Mouse (Mus musculus) liver, embryonic 11.5 days (tissue): Measurements from ENCODE around the gene Tet3. TPM values are rescaled to one million over a fixed set of nuclear protein-coding genes. Genes with fewer than 3 reads are reported as not detected.

Experiments used
- ATAC-seq: fragments of 200-750 bp; cut with Nextera tagmentation; replicated peaks from 2 replicates; pipeline ENCODE4 v1.8.0; 2017; ENCODE audit warnings: moderate number of reproducible peaks, mild to moderate bottlenecking, moderate TSS enrichment, moderate library complexity; ENCODE audit not compliant: low FRiP score
- DNase-seq: peaks from one replicate; pipeline ENCODE4 v3.0.0-alpha.2; 2017; ENCODE audit warnings: low spot score
- H3K27ac ChIP-seq: fragments of 300-500 bp; sonication (generic); 2 replicates; pipeline ENCODE4 v1.5.1; 2014; ENCODE audit warnings: mild to moderate bottlenecking, low read depth, low read length, control low read depth
- H3K27me3 ChIP-seq: fragments of 300-500 bp; sonication (generic); replicated peaks from 2 replicates; pipeline ENCODE4 v1.6.1; 2014; ENCODE audit warnings: low read length, mixed read lengths; ENCODE audit not compliant: control insufficient read depth, insufficient read depth
- H3K36me3 ChIP-seq: fragments of 300-500 bp; sonication (generic); 2 replicates; pipeline ENCODE4 v1.6.1; 2014; ENCODE audit warnings: mild to moderate bottlenecking, low read length, moderate library complexity, mixed read lengths; ENCODE audit not compliant: control insufficient read depth, insufficient read depth
- H3K4me1 ChIP-seq: fragments of 300-500 bp; sonication (generic); replicated peaks from 2 replicates; pipeline ENCODE4 v1.6.1; 2014; ENCODE audit warnings: low read length, mixed read lengths; ENCODE audit not compliant: control insufficient read depth, insufficient read depth
- H3K4me2 ChIP-seq: fragments of 300-500 bp; sonication (generic); 2 replicates; pipeline ENCODE4 v1.6.1; 2014; ENCODE audit warnings: mild to moderate bottlenecking, control low read depth, moderate library complexity
- H3K4me3 ChIP-seq: fragments of 300-500 bp; sonication (generic); 2 replicates; pipeline ENCODE4 v1.5.1; 2014; ENCODE audit warnings: low read depth, low read length, control low read depth
- H3K9ac ChIP-seq: fragments of 300-500 bp; sonication (generic); 2 replicates; pipeline ENCODE4 v1.6.1; 2014; ENCODE audit warnings: low read depth, low read length, control low read depth
- H3K9me3 ChIP-seq: fragments of 300-500 bp; sonication (generic); 2 replicates; pipeline ENCODE4 v1.6.1; 2016; ENCODE audit warnings: low read length, inconsistent platforms, mixed read lengths; ENCODE audit not compliant: control insufficient read depth
- WGBS: fragments of 180-500 bp; shearing (Covaris S2); extraction: QIAGEN DNeasy Blood & Tissue Kit; methylation state at CpG from one replicate; pipeline ENCODE4 v1.1.7; 2014; 5-methylcytosine and 5-hydroxymethylcytosine counted together
- polyA plus RNA-seq: library from polyadenylated mRNA; unstranded; fragments of >200 nt; fragmentation: Nextera tagmentation; extraction: Ambion mirVana; gene quantifications from 2 replicates; pipeline ENCODE4 v1.2.1, GENCODE M21; 2014

The Tet3 gene
- polyA plus RNA-seq, 1 experiment from 2014 or later: 22.0 TPM

GRCm38 (mm10) chr6:83341387-83341786, 117.5 kb downstream of the Tet3 start:
- peaks cover 29% of the 10 kb centered on the region for H3K36me3 ChIP-seq
- no peak for DNase-seq
- no peak for ATAC-seq
- no peak overlapping the region for H3K4me3 ChIP-seq
- H3K4me1 ChIP-seq: no peaks in the 10 kb centered on the region
- H3K9ac ChIP-seq: no peak overlapping the region
- no peaks in the 10 kb centered on the region for H3K27me3 ChIP-seq
- H3K4me2 ChIP-seq: no peak overlapping the region
- H3K9me3 ChIP-seq: no peaks in the 10 kb centered on the region
- H3K27ac ChIP-seq: no peak overlapping the region
- WGBS: 71% methylated on average over 3 of the region's 3 CpGs

GRCm38 (mm10) chr6:83327591-83328190, 131.2 kb downstream of the Tet3 start:
- H3K36me3 ChIP-seq: peaks cover 27% of the 10 kb centered on the region
- no peak for ATAC-seq
- no peak overlapping the region for H3K9ac ChIP-seq
- H3K27me3 ChIP-seq: no peaks in the 10 kb centered on the region
- no peak for DNase-seq
- WGBS: 89% methylated on average over 3 of the region's 3 CpGs
- H3K4me1 ChIP-seq: peaks cover 13% of the 10 kb centered on the region
- H3K4me3 ChIP-seq: peak overlapping the region; percentile 89; the same call in 1 of the 2 replicates
- no peak overlapping the region for H3K27ac ChIP-seq
- H3K9me3 ChIP-seq: no peaks in the 10 kb centered on the region
- peak overlapping the region; percentile 79 for H3K4me2 ChIP-seq

- Histone ChIP-seq H3K27me3 (no peaks in the 10 kb centered on the region), H3K9ac (peak overlapping the region; percentile 84), H3K9me3 (no peaks in the 10 kb centered on the region), H3K4me1 (peaks cover 13% of the 10 kb centered on the region), H3K4me3 (peak overlapping the region; percentile 89), H3K36me3 (peaks cover 21% of the 10 kb centered on the region), H3K27ac (peak overlapping the region; percentile 86; the same call in 1 of the 2 replicates), H3K4me2 (peak overlapping the region; percentile 79)
- DNase-seq (no peak), ATAC-seq (no peak)
- WGBS: 52% methylated on average over 6 of the region's 6 CpGs
These were observed 132.1 kb downstream of the Tet3 start for GRCm38 (mm10) chr6:83326761-83327160.

DNA sequence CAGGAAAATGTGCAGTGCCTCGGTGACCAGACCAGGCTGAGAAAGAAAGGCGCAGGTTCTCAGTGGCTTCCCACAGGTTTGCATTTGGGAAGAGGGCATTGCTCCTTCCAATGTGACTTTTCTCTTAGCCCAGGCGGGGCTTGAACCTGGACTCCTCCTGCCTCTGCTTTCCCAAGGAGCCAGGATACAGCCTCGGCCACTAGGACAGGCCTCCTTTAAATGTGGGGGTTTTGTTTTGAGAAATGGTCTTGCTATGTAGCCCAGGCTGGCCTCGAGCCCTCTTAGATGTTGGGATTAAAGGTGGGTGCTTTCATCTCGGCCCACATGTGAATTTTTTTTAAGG, 132.5 kb downstream of the Tet3 start:
- Histone ChIP-seq H3K9ac (peak overlapping the region; percentile 84), H3K9me3 (no peaks in the 10 kb centered on the region), H3K27me3 (no peaks in the 10 kb centered on the region), H3K4me1 (peaks cover 13% of the 10 kb centered on the region), H3K36me3 (peaks cover 18% of the 10 kb centered on the region), H3K4me3 (peak overlapping the region; percentile 89), H3K27ac (peak overlapping the region; percentile 86), H3K4me2 (peak overlapping the region; percentile 79)
- ATAC-seq (peak; percentile 18; the same call in 1 of the 2 replicates), DNase-seq (no peak)
- WGBS: 4% methylated on average over 6 of the region's 6 CpGs

DNA sequence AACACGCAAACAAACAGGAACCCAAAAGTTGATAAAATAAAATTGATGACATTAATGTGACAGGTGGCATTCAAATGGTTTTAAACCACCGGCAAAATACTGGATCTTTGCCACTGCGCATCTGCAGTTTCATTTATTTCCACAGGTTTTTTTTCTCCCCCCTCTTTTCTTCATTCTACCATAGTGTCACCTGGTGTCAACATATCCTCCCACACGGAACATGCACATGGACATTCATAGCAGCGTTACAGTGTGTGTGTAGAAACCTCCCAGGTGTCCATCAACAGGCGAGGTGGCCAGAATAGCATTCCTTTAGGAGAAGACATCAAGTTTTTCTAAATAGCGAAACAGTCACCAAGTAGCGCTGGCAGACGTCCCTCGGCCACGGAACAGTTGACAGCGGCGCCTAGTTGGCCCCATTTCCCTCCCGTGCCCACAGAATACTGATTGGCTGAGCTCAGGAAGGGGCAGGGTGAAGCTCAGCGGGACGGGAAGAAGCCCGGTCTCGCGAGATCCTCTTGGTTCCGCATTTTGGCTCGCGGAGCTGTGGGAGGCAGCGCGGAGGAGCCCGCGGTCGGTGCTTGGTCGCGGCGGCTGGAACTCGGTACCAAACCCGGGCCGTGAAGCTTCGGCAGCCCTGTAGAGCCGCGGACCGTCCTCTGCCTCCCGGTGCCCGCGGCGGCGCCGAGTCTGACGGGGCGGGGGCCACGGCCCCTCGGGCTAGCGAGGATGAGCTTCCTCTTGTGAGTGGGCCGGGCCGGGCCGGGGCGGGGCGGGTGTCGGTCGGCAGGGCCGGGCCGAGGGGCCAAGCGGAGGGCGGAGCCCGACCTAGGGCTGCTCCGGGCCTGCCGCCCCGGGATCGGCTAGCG, 133.1 kb downstream of the Tet3 start, which contains the start of the genes Mthfd2 and Mob1a:
Mthfd2 (minus strand) TSS at position 384 of the 869 bp plus-strand sequence.
Mob1a (plus strand) TSS at position 492 of the 869 bp plus-strand sequence.
- Histone ChIP-seq H3K9ac (peak within 1 kb of the TSS; percentile 84), H3K4me1 (peaks cover 13% of the 10 kb centered on the region), H3K27me3 (no peaks in the 10 kb centered on the region), H3K4me3 (peak within 1 kb of the TSS; percentile 89), H3K9me3 (no peaks in the 10 kb centered on the region), H3K4me2 (peak within 1 kb of the TSS; percentile 89), H3K36me3 (peaks cover 13% of the 10 kb centered on the region), H3K27ac (peak within 1 kb of the TSS; percentile 86)
- DNase-seq (peak; percentile 93), ATAC-seq (peak; percentile 97)
- under 1% methylated on average over 65 of the region's 65 CpGs for WGBS

DNA sequence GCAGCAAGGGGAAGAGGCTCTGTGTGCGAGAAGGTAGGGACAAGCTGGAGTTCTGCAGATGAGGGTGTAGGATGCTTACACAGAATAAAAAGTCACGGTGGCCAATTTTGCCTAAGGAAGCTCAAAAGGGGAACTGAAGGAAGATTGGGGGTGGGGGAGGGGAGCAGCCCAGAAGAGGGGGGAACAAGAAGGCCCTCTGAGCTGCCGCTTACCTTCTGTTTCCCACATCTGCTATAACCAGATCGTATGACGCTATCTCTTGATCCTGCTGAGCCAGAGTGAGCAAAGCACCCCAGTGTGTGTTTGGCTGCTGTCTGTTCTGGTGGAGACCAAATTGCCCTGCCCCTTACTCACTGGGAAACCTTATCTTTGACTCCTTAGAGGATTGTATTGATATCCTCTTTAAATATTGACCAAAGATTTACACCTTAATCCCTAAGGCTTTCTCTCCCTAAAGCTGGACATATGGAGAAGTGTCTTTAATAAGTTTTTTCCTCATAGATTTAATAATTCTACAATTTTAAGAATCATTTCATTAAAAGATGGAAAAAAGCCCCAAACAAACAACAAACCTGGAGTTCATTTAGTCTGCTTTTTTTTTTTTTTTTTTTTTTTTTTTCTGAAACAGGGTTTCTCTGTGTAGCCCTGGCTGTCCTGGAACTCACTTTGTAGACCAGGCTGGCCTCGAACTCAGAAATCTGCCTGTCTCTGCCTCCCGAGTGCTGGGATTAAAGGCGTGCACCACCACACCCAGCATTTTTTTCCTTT, 135.0 kb downstream of the Tet3 start:
- no peak for DNase-seq
- H3K4me3 ChIP-seq: no peak overlapping the region
- ATAC-seq: no peak
- no peak overlapping the region for H3K27ac ChIP-seq
- H3K9me3 ChIP-seq: no peaks in the 10 kb centered on the region
- no peak overlapping the region for H3K9ac ChIP-seq
- H3K36me3 ChIP-seq: no peaks in the 10 kb centered on the region
- peaks cover 13% of the 10 kb centered on the region for H3K4me1 ChIP-seq
- H3K4me2 ChIP-seq: peak overlapping the region; percentile 12
- H3K27me3 ChIP-seq: no peaks in the 10 kb centered on the region
- WGBS: 54% methylated on average over 8 of the region's 8 CpGs

DNA sequence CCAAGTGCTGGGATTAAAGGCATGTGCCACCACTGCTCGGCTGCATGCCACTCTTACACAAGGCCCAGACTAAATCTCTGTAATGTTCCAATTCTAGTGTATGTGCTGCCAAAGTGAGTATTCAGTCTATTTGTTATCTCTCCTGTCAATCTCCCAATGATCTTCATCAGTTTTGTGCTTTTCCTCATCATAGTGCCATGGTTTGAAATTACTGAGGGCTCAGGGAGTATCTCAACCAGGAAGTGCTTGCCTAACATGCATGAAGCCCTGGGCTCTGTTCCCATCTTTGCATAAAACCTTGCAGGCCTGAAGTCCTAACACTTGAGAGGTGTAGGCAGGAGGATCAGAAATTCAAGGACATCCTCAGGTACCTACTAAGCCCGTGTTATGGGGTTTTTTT, 136.1 kb downstream of the Tet3 start:
- WGBS: 59% methylated on average over 2 of the region's 2 CpGs
- Histone ChIP-seq H3K4me3 (no peak overlapping the region), H3K27me3 (no peaks in the 10 kb centered on the region), H3K9me3 (no peaks in the 10 kb centered on the region), H3K36me3 (no peaks in the 10 kb centered on the region), H3K4me2 (no peak overlapping the region), H3K27ac (no peak overlapping the region), H3K4me1 (peaks cover 13% of the 10 kb centered on the region), H3K9ac (no peak overlapping the region)
- ATAC-seq: no peak
- no peak for DNase-seq

DNA sequence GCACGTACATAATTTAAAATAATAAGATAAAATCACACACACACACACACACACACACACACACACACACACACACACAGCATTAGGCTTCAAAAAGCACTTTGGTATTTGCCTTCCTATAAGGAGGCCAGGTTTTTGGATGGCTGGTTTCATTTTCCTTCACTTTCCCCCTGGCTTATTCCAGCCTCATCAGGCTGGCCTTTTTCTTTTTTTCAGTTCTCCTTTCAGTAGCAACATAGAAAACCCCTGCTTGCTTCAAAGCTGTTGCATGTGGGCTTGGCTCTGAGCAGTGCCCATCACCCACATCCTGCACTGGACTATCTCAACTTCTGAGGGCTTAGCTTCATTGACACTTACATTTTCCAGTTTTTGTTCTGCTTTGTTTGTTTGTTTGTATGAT, 137.0 kb downstream of the Tet3 start:
- Histone ChIP-seq H3K9me3 (no peaks in the 10 kb centered on the region), H3K4me1 (peaks cover 8% of the 10 kb centered on the region), H3K9ac (no peak overlapping the region), H3K4me3 (no peak overlapping the region), H3K4me2 (no peak overlapping the region), H3K36me3 (no peaks in the 10 kb centered on the region), H3K27me3 (no peaks in the 10 kb centered on the region), H3K27ac (no peak overlapping the region)
- ATAC-seq: no peak
- WGBS: 78% methylated on average over 1 of the region's 1 CpGs
- no peak for DNase-seq
